10 mouse cellular contexts compared by ENCODE assay signal in the genomic region with DNA sequence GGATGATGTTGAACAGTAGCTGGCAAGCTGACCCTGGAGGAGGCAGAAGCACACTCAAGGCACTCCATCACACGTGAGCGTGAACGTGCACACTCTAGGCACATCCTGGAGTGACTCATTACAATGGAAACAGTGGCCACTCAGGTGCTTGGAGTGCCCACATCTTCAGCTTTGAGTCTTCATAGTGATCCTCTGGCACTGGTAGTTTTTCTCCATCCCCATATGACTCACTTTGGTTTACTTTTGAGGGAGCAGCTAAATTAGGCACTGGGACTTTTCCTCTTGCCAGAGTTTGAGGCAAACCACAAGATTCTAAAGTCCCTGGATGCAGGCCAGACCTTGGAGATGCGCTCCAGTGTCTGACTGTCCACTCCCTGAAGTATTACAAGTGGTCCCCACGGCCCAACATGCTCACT. TPM values are rescaled to one million over a fixed set of nuclear protein-coding genes. Genes with fewer than 3 reads are reported as not detected.
DNase-seq lines count a peak whose midpoint lies in the region; ATAC-seq lines count a peak whose summit lies in the region.
"Had no signal": no experiment of that assay in that cellular context is flagged by ENCODE, and none has a peak within 500 bp of the region (broad histone marks: within the 10 kb centered on the region; RNA-seq: fewer than 3 reads in every experiment).

No protein-coding gene starts in this region.

- no peak overlapping the region for H3K4me2 ChIP-seq in embryonic facial prominence, embryonic 12.5 days (replicated peaks)
- no peak overlapping the region for H3K4me2 ChIP-seq in lung, embryonic 16.5 days (ENCODE audit: low read depth, low read length)

- no peak overlapping the region for H3K4me3 ChIP-seq in embryonic facial prominence, embryonic 12.5 days
- no peak overlapping the region for H3K4me3 ChIP-seq in lung, embryonic 16.5 days (ENCODE audit: low read length)
- H3K4me3 ChIP-seq: left cerebral cortex, adult 2 months; midbrain, embryonic 10.5 days had no signal

- WGBS in embryonic facial prominence, embryonic 12.5 days, result 67% methylated on average over 5 of the region's 5 CpGs
- WGBS in lung, embryonic 16.5 days, result 26% methylated on average over 5 of the region's 5 CpGs

- H3K27me3 ChIP-seq in embryonic facial prominence, embryonic 12.5 days, result no peaks in the 10 kb centered on the region
- no peaks in the 10 kb centered on the region for H3K27me3 ChIP-seq in lung, embryonic 16.5 days (ENCODE audit: control insufficient read depth, insufficient read depth, low read depth, low read length)

- peak; percentile 71 for DNase-seq in urinary bladder, postnatal 14 days (ENCODE audit: low spot score)
- no peak for DNase-seq in urinary bladder, adult 2 months (ENCODE audit: low spot score)
- DNase-seq in urinary bladder, postnatal 4 days (ENCODE audit: low spot score in 2 of 2), result peak; percentile 49 to 63
- DNase-seq in thymus, postnatal 36 days, result no peak
- DNase-seq in layer of hippocampus, postnatal 25 days (ENCODE audit: extremely low spot score in 1 of 2, low spot score in 1 of 2), result no peak

- H3K4me1 ChIP-seq in embryonic facial prominence, embryonic 12.5 days, result peaks cover 34% of the 10 kb centered on the region
- H3K4me1 ChIP-seq in lung, embryonic 16.5 days (replicated peaks; ENCODE audit: control insufficient read depth, insufficient read depth, low read length), result peaks cover 23% of the 10 kb centered on the region

- no peak for ATAC-seq in embryonic facial prominence, embryonic 12.5 days (ENCODE audit: insufficient number of reproducible peaks, insufficient read depth, low FRiP score, low TSS enrichment)
- ATAC-seq in lung, embryonic 16.5 days (ENCODE audit: low read depth), result peak; percentile 27
- ATAC-seq in inflammation-experienced regulatory T-cells, adult 6 months, result no peak

- no peaks in the 10 kb centered on the region for H3K36me3 ChIP-seq in embryonic facial prominence, embryonic 12.5 days
- H3K36me3 ChIP-seq in lung, embryonic 16.5 days (ENCODE audit: control insufficient read depth, insufficient read depth, low read length), result no peaks in the 10 kb centered on the region
- H3K36me3 ChIP-seq: midbrain, embryonic 10.5 days had no signal

- H3K9me3 ChIP-seq in embryonic facial prominence, embryonic 12.5 days, result no peaks in the 10 kb centered on the region
- H3K9me3 ChIP-seq in lung, embryonic 16.5 days (ENCODE audit: control insufficient read depth, low read length), result no peaks in the 10 kb centered on the region
- H3K9me3 ChIP-seq: midbrain, embryonic 10.5 days had no signal

- no peak overlapping the region for H3K9ac ChIP-seq in embryonic facial prominence, embryonic 12.5 days
- H3K9ac ChIP-seq in lung, embryonic 16.5 days (ENCODE audit: low read length), result no peak overlapping the region

- H3K27ac ChIP-seq in embryonic facial prominence, embryonic 12.5 days, result peak overlapping the region; percentile 51; the same call in 1 of the 2 replicates
- peak overlapping the region; percentile 79 for H3K27ac ChIP-seq in lung, embryonic 16.5 days (ENCODE audit: low read length)
- H3K27ac ChIP-seq: left cerebral cortex, adult 2 months; midbrain, embryonic 10.5 days had no signal

RNA-seq across cellular contexts. Expression of a gene that starts 52.5 kb away (rescaled TPM):
- 15.7 and 18.8 TPM in 2 replicates for polyA plus RNA-seq in urinary bladder, adult 2 months (2012; rRNA removed)
- 1.5 and 1.6 TPM in 2 replicates for polyA plus RNA-seq in embryonic facial prominence, embryonic 12.5 days (2016; fragmentation: Nextera tagmentation; extraction: Ambion mirVana)
- 24.4 and 28.1 TPM in 2 replicates for polyA plus RNA-seq in lung, embryonic 16.5 days (2015; fragmentation: Nextera tagmentation; extraction: Ambion mirVana)
- not detected for total RNA-seq in layer of hippocampus, postnatal 25 days (2021)
- not detected for polyA plus RNA-seq in inflammation-experienced regulatory T-cells, adult 6 months (2017; shearing (Covaris generic))
- total RNA-seq: left cerebral cortex, adult 2 months had no signal

Comparison
In these comparisons a context has a peak if more than half of its experiments do, and no peak if none do; other contexts are left out.
1. DNase-seq: peak in urinary bladder, postnatal 14 days (single experiment) and urinary bladder, postnatal 4 days (2 of 2); none in urinary bladder, adult 2 months (single experiment), thymus, postnatal 36 days (0 of 2) and layer of hippocampus, postnatal 25 days (0 of 2).